Mouse (Mus musculus): ENCODE data around the gene Akap17b. TPM values are rescaled to one million over a fixed set of nuclear protein-coding genes. Genes with fewer than 3 reads are reported as not detected.

Akap17b gene
- 0.48 and 0.59 TPM in 2 replicates for polyA plus RNA-seq (2015; fragmentation: Nextera tagmentation; extraction: Ambion mirVana)

- H3K4me2 ChIP-seq: peak within 1 kb of the TSS; percentile 76
- ATAC-seq (ENCODE audit: insufficient read depth): peak; percentile 91
- peak within 1 kb of the TSS; percentile 39 for H3K9ac ChIP-seq
- no peak within 1 kb of the TSS for H3K27ac ChIP-seq (replicated peaks)
- 21% methylated on average over 53 of the region's 60 CpGs for WGBS (ENCODE audit: insufficient replicate concordance)
- H3K4me1 ChIP-seq (replicated peaks): 0 out of 2 replicates have a peak, but pooled peaks cover 5% of the 10 kb centered on the region
- H3K9me3 ChIP-seq (replicated peaks): no peaks in the 10 kb centered on the region
- peak within 1 kb of the TSS; percentile 67 for H3K4me3 ChIP-seq (replicated peaks)
- no peaks in the 10 kb centered on the region for H3K36me3 ChIP-seq (replicated peaks)
- H3K27me3 ChIP-seq: no peaks in the 10 kb centered on the region
Observed at GRCm38 (mm10) chrX:36644657-36645551, at the start of gene Akap17b. TSS of gene Akap17b (minus strand) at chrX:36645395.

- 29% methylated on average over 5 of the region's 5 CpGs for WGBS (ENCODE audit: insufficient replicate concordance)
- no peaks in the 10 kb centered on the region for H3K9me3 ChIP-seq (replicated peaks)
- ATAC-seq (ENCODE audit: insufficient read depth): no peak
- no peak overlapping the region for H3K9ac ChIP-seq
- H3K27ac ChIP-seq (replicated peaks): no peak overlapping the region
- H3K4me1 ChIP-seq (replicated peaks): no peaks in the 10 kb centered on the region
- no peak overlapping the region for H3K4me2 ChIP-seq
- H3K4me3 ChIP-seq (replicated peaks): no peak overlapping the region
- H3K36me3 ChIP-seq (replicated peaks): no peaks in the 10 kb centered on the region
- H3K27me3 ChIP-seq: no peaks in the 10 kb centered on the region
Observed at GRCm38 (mm10) chrX:36691365-36691764, 46.2 kb upstream of the Akap17b start.

- H3K27me3 ChIP-seq: no peaks in the 10 kb centered on the region
- no peaks in the 10 kb centered on the region for H3K4me1 ChIP-seq (replicated peaks)
- no peaks in the 10 kb centered on the region for H3K36me3 ChIP-seq (replicated peaks)
- no peak for ATAC-seq (ENCODE audit: insufficient read depth)
- H3K9me3 ChIP-seq (replicated peaks): no peaks in the 10 kb centered on the region
- H3K4me3 ChIP-seq (replicated peaks): no peak overlapping the region
- H3K27ac ChIP-seq (replicated peaks): no peak overlapping the region
- H3K4me2 ChIP-seq: no peak overlapping the region
- H3K9ac ChIP-seq: no peak overlapping the region
Observed at GRCm38 (mm10) chrX:36689655-36690054, 44.5 kb upstream of the Akap17b start.

- no peak for ATAC-seq (ENCODE audit: insufficient read depth)
- Histone ChIP-seq H3K36me3 (replicated peaks) (no peaks in the 10 kb centered on the region), H3K4me1 (replicated peaks) (no peaks in the 10 kb centered on the region), H3K4me2 (no peak overlapping the region), H3K9me3 (replicated peaks) (no peaks in the 10 kb centered on the region), H3K27ac (replicated peaks) (no peak overlapping the region), H3K4me3 (replicated peaks) (no peak overlapping the region), H3K27me3 (no peaks in the 10 kb centered on the region), H3K9ac (no peak overlapping the region)
- 20% methylated on average over 1 of the region's 1 CpGs for WGBS (ENCODE audit: insufficient replicate concordance)
Observed at GRCm38 (mm10) chrX:36676836-36677235, 31.6 kb upstream of the Akap17b start.

GRCm38 (mm10) chrX:36672708-36673107 is 27.5 kb upstream of the Akap17b start:
- Histone ChIP-seq H3K36me3 (replicated peaks) (no peaks in the 10 kb centered on the region), H3K4me3 (replicated peaks) (no peak overlapping the region), H3K4me2 (no peak overlapping the region), H3K4me1 (replicated peaks) (no peaks in the 10 kb centered on the region), H3K27me3 (no peaks in the 10 kb centered on the region), H3K27ac (replicated peaks) (no peak overlapping the region), H3K9ac (no peak overlapping the region), H3K9me3 (replicated peaks) (no peaks in the 10 kb centered on the region)
- 45% methylated on average over 2 of the region's 2 CpGs for WGBS (ENCODE audit: insufficient replicate concordance)
- ATAC-seq (ENCODE audit: insufficient read depth): no peak

GRCm38 (mm10) chrX:36640046-36640445 is 5.1 kb downstream of the Akap17b start:
- ATAC-seq (ENCODE audit: insufficient read depth): no peak
- 56% methylated on average over 6 of the region's 6 CpGs for WGBS (ENCODE audit: insufficient replicate concordance)
- H3K9me3 ChIP-seq (replicated peaks): no peaks in the 10 kb centered on the region

GRCm38 (mm10) chrX:36630771-36631170 is 14.4 kb downstream of the Akap17b start:
- Histone ChIP-seq H3K27me3 (no peaks in the 10 kb centered on the region), H3K4me2 (no peak overlapping the region), H3K9me3 (replicated peaks) (no peaks in the 10 kb centered on the region), H3K36me3 (replicated peaks) (no peaks in the 10 kb centered on the region), H3K27ac (replicated peaks) (no peak overlapping the region), H3K9ac (no peak overlapping the region), H3K4me3 (replicated peaks) (no peak overlapping the region), H3K4me1 (replicated peaks) (no peaks in the 10 kb centered on the region)
- 0% methylated on average over 1 of the region's 1 CpGs for WGBS (ENCODE audit: insufficient replicate concordance)
- no peak for ATAC-seq (ENCODE audit: insufficient read depth)

More at GRCm38 (mm10) chrX:36640046-36640445, 5.1 kb downstream of the Akap17b start:
- Histone ChIP-seq H3K27me3 (no peaks in the 10 kb centered on the region), H3K4me3 (replicated peaks) (no peak overlapping the region), H3K4me2 (no peak overlapping the region), H3K27ac (replicated peaks) (no peak overlapping the region), H3K36me3 (replicated peaks) (no peaks in the 10 kb centered on the region), H3K9ac (no peak overlapping the region), H3K4me1 (replicated peaks) (0 out of 2 replicates have a peak, but pooled peaks cover 5% of the 10 kb centered on the region)

- no peaks in the 10 kb centered on the region for H3K27me3 ChIP-seq
- 51% methylated on average over 3 of the region's 3 CpGs for WGBS (ENCODE audit: insufficient replicate concordance)
- no peak for ATAC-seq (ENCODE audit: insufficient read depth)
- H3K4me3 ChIP-seq (replicated peaks): no peak overlapping the region
- H3K9ac ChIP-seq: no peak overlapping the region
- no peaks in the 10 kb centered on the region for H3K36me3 ChIP-seq (replicated peaks)
- no peaks in the 10 kb centered on the region for H3K9me3 ChIP-seq (replicated peaks)
- H3K27ac ChIP-seq (replicated peaks): no peak overlapping the region
- no peak overlapping the region for H3K4me2 ChIP-seq
- H3K4me1 ChIP-seq (replicated peaks): no peaks in the 10 kb centered on the region
Observed at GRCm38 (mm10) chrX:36628102-36628501, 17.1 kb downstream of the Akap17b start.

GRCm38 (mm10) chrX:36609117-36609516 is 36.1 kb downstream of the Akap17b start:
- H3K36me3 ChIP-seq (replicated peaks): no peaks in the 10 kb centered on the region
- 78% methylated on average over 2 of the region's 2 CpGs for WGBS (ENCODE audit: insufficient replicate concordance)
- H3K9ac ChIP-seq: no peak overlapping the region
- no peaks in the 10 kb centered on the region for H3K9me3 ChIP-seq (replicated peaks)
- H3K4me1 ChIP-seq (replicated peaks): no peaks in the 10 kb centered on the region
- no peak overlapping the region for H3K27ac ChIP-seq (replicated peaks)
- no peak overlapping the region for H3K4me3 ChIP-seq (replicated peaks)
- H3K27me3 ChIP-seq: no peaks in the 10 kb centered on the region
- ATAC-seq (ENCODE audit: insufficient read depth): no peak
- H3K4me2 ChIP-seq: no peak overlapping the region

GRCm38 (mm10) chrX:36604040-36604439 is 41.2 kb downstream of the Akap17b start:
- Histone ChIP-seq H3K4me2 (no peak overlapping the region), H3K9me3 (replicated peaks) (no peaks in the 10 kb centered on the region), H3K4me1 (replicated peaks) (no peaks in the 10 kb centered on the region; the same call in 1 of the 2 replicates), H3K36me3 (replicated peaks) (0 out of 2 replicates have a peak, but pooled peaks cover 8% of the 10 kb centered on the region), H3K9ac (no peak overlapping the region), H3K4me3 (replicated peaks) (no peak overlapping the region), H3K27ac (replicated peaks) (no peak overlapping the region), H3K27me3 (no peaks in the 10 kb centered on the region)
- 61% methylated on average over 4 of the region's 4 CpGs for WGBS (ENCODE audit: insufficient replicate concordance)
- ATAC-seq (ENCODE audit: insufficient read depth): peak; percentile 34; the same call in 1 of the 2 replicates

GRCm38 (mm10) chrX:36602926-36603325 is 42.3 kb downstream of the Akap17b start:
- Histone ChIP-seq H3K36me3 (replicated peaks) (0 out of 2 replicates have a peak, but pooled peaks cover 8% of the 10 kb centered on the region), H3K4me2 (no peak overlapping the region), H3K4me1 (replicated peaks) (no peaks in the 10 kb centered on the region; the same call in none of the 2 replicates), H3K4me3 (replicated peaks) (no peak overlapping the region), H3K9me3 (replicated peaks) (no peaks in the 10 kb centered on the region), H3K27ac (replicated peaks) (no peak overlapping the region), H3K27me3 (no peaks in the 10 kb centered on the region), H3K9ac (no peak overlapping the region)
- WGBS (ENCODE audit: insufficient replicate concordance): 62% methylated on average over 2 of the region's 2 CpGs
- ATAC-seq (ENCODE audit: insufficient read depth): no peak

Measured in liver, embryonic 15.5 days (tissue).